Mouse (Mus musculus) left cerebral cortex, postnatal 36 days (tissue): ENCODE measurements around the gene Olfr1082. TPM values are rescaled to one million over a fixed set of nuclear protein-coding genes. Genes with fewer than 3 reads are reported as not detected.
"Not testable (repeated sequence)": the region's sequence is repeated elsewhere in the genome, so short reads cannot be mapped to it uniquely, and the experiment has no call there.

ENCODE experiments used
- DNase-seq, 2 experiments: peaks; one replicate each; pipeline ENCODE4 v3.0.0; 2021 to 2022; ENCODE audit warnings: low spot score in 2 of 2, mixed read lengths in 1 of 2
- intact Hi-C: fragments of 180-260 bp; cut with DNase I; formaldehyde crosslinking; loops from one replicate; pipeline ENCODE4 v1.15.1; 2025
- total RNA-seq, 2 experiments: library from RNA; stranded (reverse); gene quantifications; 2 replicates each; pipeline ENCODE4 v1.2.3; 2021

Gene Olfr1082
- not detected for total RNA-seq

GRCm38 (mm10) chr2:86598866-86599265 is at the start of gene Olfr1082:
TSS of gene Olfr1082 (minus strand) at chr2:86598966.
- intact Hi-C loops, DNase-seq: not testable (repeated sequence)

GRCm38 (mm10) chr2:86639625-86640024 is 40.9 kb upstream of the Olfr1082 start, which contains the start of gene Olfr1084:
TSS of gene Olfr1084 (minus strand) at chr2:86639725.
- DNase-seq, intact Hi-C loops: not testable (repeated sequence)

- DNase-seq, intact Hi-C loops: not testable (repeated sequence)
These were observed 40.6 kb downstream of the Olfr1082 start, which contains the start of gene Olfr1080 for GRCm38 (mm10) chr2:86558135-86558534. TSS of gene Olfr1080 (minus strand) at chr2:86558235.

Other genes starting within 250 kb of the Olfr1082 start
- not detected for gene Olfr1055, start 248.7 kb downstream of the Olfr1082 start, total RNA-seq
- gene Olfr1056, start 236.5 kb downstream of the Olfr1082 start, total RNA-seq: not detected
- not detected for gene Olfr1057, start 220.6 kb downstream of the Olfr1082 start, total RNA-seq
- not detected for gene Olfr1058, start 210.4 kb downstream of the Olfr1082 start, total RNA-seq
- gene Olfr1061, start 184.9 kb downstream of the Olfr1082 start, total RNA-seq: not detected
- gene Olfr1062, start 172.2 kb downstream of the Olfr1082 start, total RNA-seq: not detected
- gene Olfr1065, start 148.4 kb downstream of the Olfr1082 start, total RNA-seq: not detected
- gene Olfr1066, start 142.7 kb downstream of the Olfr1082 start, total RNA-seq: not detected
- not detected for gene Olfr228, start 111.6 kb downstream of the Olfr1082 start, total RNA-seq
- gene Olfr1076, start 90.5 kb downstream of the Olfr1082 start, total RNA-seq: not detected
- gene Olfr1079, start 56.5 kb downstream of the Olfr1082 start, total RNA-seq: not detected
- not detected for gene Olfr1080, start 40.7 kb downstream of the Olfr1082 start, total RNA-seq
- not detected for gene Olfr1084, start 40.8 kb upstream of the Olfr1082 start, total RNA-seq
- not detected for gene Olfr1085, start 63.1 kb upstream of the Olfr1082 start, total RNA-seq
- gene Olfr1086, start 81.1 kb upstream of the Olfr1082 start, total RNA-seq: not detected
- not detected for gene Olfr1087, start 99.4 kb upstream of the Olfr1082 start, total RNA-seq
- gene Olfr1089, start 134.7 kb upstream of the Olfr1082 start, total RNA-seq: not detected
- not detected for gene Olfr1090, start 160.0 kb upstream of the Olfr1082 start, total RNA-seq
- not detected for gene Olfr1093, start 183.5 kb upstream of the Olfr1082 start, total RNA-seq
- not detected for gene Olfr141, start 211.1 kb upstream of the Olfr1082 start, total RNA-seq
- gene Olfr1094, start 225.7 kb upstream of the Olfr1082 start, total RNA-seq: not detected